In the genomic region with DNA sequence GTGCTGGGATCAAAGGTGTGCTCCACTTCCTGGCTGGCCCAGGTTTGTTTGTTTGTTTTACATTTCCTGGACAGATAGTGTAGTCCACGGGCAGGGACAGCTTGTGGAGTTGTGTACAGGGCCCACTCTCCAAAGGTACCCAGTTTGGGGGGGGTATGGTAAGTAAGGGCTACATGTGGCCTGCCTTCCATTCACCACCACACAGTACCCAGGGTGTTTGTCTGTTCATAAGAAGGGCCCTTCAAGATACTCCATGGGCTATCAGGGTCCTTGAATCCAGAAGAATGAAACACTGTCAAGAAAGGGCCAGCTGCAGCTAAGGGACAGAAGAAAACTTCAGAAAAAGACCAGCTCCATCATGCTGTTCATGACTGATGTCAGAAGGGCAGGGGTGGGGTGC, we compare ENCODE assay signal across 19 mouse cellular contexts.
"Had no signal": no experiment of that assay in that cellular context is flagged by ENCODE, and none has a peak within 500 bp of the region (broad histone marks: within the 10 kb centered on the region; RNA-seq: fewer than 3 reads in every experiment).

No protein-coding gene starts in this region.

- H3K36me3 ChIP-seq: liver, embryonic 12.5 days; midbrain, embryonic 10.5 days; midbrain, embryonic 12.5 days; neural tube, embryonic 13.5 days; neural tube, embryonic 15.5 days had no signal

- H3K27me3 ChIP-seq: liver, embryonic 12.5 days; midbrain, embryonic 12.5 days; neural tube, embryonic 13.5 days; neural tube, embryonic 15.5 days had no signal

- ATAC-seq: liver, embryonic 12.5 days; midbrain, embryonic 16.5 days had no signal

- H3K9me3 ChIP-seq: liver, embryonic 12.5 days; neural tube, embryonic 13.5 days; neural tube, embryonic 15.5 days had no signal

- H3K9ac ChIP-seq: liver, embryonic 12.5 days; liver, embryonic 14.5 days; midbrain, embryonic 12.5 days; neural tube, embryonic 13.5 days; neural tube, embryonic 15.5 days had no signal

- DNase-seq: lung, adult 2 months; lung, postnatal 4 days; midbrain, embryonic 14.5 days; retina, postnatal 1 day; right cerebral cortex, adult 18-20 months; right cerebral cortex, postnatal 25 days; right cerebral cortex, postnatal 4 days; spleen, adult 18-20 months; thymus, adult 18-20 months; thymus, postnatal 14 days; thymus, postnatal 36 days had no signal

- H3K4me3 ChIP-seq: liver, embryonic 12.5 days; midbrain, embryonic 10.5 days; midbrain, embryonic 12.5 days; myocyte; neural tube, embryonic 13.5 days; neural tube, embryonic 15.5 days had no signal

- H3K27ac ChIP-seq: liver, embryonic 12.5 days; liver, embryonic 14.5 days; midbrain, embryonic 10.5 days; midbrain, embryonic 12.5 days; neural tube, embryonic 13.5 days had no signal

- H3K4me1 ChIP-seq: liver, embryonic 12.5 days; midbrain, embryonic 12.5 days had no signal

- H3K4me2 ChIP-seq: liver, embryonic 12.5 days; midbrain, embryonic 12.5 days; neural tube, embryonic 13.5 days; neural tube, embryonic 15.5 days had no signal
